Mouse (Mus musculus): ENCODE measurements around the gene Skp1a. TPM values are rescaled to one million over a fixed set of nuclear protein-coding genes. Genes with fewer than 3 reads are reported as not detected.

Skp1a gene
- total and polyA plus RNA-seq, 3 experiments: 169 to 371 (median 209) TPM

DNA sequence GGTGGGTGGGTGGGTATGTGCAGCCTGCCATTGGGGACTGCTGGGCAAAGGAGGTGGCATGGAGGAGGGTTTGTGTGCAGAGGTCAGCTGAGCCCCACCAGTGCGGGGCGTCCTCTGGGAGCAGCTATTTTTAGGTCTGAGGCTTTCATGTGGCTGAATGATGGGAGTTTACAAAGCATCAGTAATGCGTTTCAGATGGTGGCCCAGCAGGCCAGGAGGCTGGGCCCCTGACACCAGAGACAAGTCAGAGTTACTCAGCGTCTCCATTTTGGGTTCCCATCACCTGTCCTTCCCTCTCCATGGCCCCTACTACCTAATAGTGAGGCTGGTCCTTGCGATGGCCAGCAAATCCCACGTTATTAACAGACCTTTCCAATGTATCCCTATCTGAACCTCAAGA, 40.8 kb downstream of the Skp1a start:
- TF ChIP-seq ETS1 (conservative IDR thresholded peaks at IDR 0.05; ENCODE audit: low read depth, low read length): peak; percentile 21; the same call in 1 of the 2 replicates
- TF ChIP-seq MEF2A (IDR thresholded peaks at IDR 0.05; ENCODE audit: borderline replicate concordance, low read depth, low read length): peak; percentile 67; the same call in 1 of the 2 replicates
- TF ChIP-seq HCFC1 (IDR thresholded peaks at IDR 0.05; ENCODE audit: low read depth, low read length): no peak
- no peak for TF ChIP-seq KAT2A (IDR thresholded peaks at IDR 0.05; ENCODE audit: insufficient replicate concordance, low read length)
- TF ChIP-seq RCOR1 (conservative IDR thresholded peaks at IDR 0.05; ENCODE audit: low read depth, low read length): no peak
- no peak for TF ChIP-seq GABPA (IDR thresholded peaks at IDR 0.05; ENCODE audit: insufficient replicate concordance, low read depth, low read length)
- no peak for TF ChIP-seq ZKSCAN1 (IDR thresholded peaks at IDR 0.05; ENCODE audit: borderline replicate concordance, low read depth, low read length)
- TF ChIP-seq USF1 (IDR thresholded peaks at IDR 0.05; ENCODE audit: low read depth, low read length): no peak
- no peak for TF ChIP-seq ELF1 (IDR thresholded peaks at IDR 0.05; ENCODE audit: low read depth, low read length)
- TF ChIP-seq CHD1 (IDR thresholded peaks at IDR 0.05; ENCODE audit: low read depth, low read length): no peak
- no peak for TF ChIP-seq BHLHE40 (IDR thresholded peaks at IDR 0.05; ENCODE audit: low read depth, low read length)
- TF ChIP-seq MXI1 (IDR thresholded peaks at IDR 0.05; ENCODE audit: low read depth, low read length): no peak
- no peak overlapping the region for H3K4me3 ChIP-seq (replicated peaks in 1 of 3; ENCODE audit: low read depth in 2 of 3, low read length in 2 of 3, poor library complexity in 1 of 3)
- H3K27me3 ChIP-seq (replicated peaks): no peaks in the 10 kb centered on the region
- no peak overlapping the region for H3K9ac ChIP-seq (ENCODE audit: insufficient read depth, low read depth)
- dilution Hi-C loops (cut with MboI; ENCODE audit: extremely low pct_ligation_motif_present, extremely low pct_unique_long_range_greater_than_20kb, low sequenced_read_pairs): no loop called here
- no peaks in the 10 kb centered on the region for H3K79me2 ChIP-seq (replicated peaks; ENCODE audit: control insufficient read depth, extremely low read depth, insufficient read depth, poor library complexity, severe bottlenecking)
- H3K9me3 ChIP-seq (replicated peaks; ENCODE audit: low read length): no peaks in the 10 kb centered on the region
- no peak overlapping the region for H3K4me2 ChIP-seq (ENCODE audit: insufficient read depth, low read depth, poor library complexity, severe bottlenecking)
- DNase-seq (ENCODE audit: extremely low read depth): no peak
- peaks cover 27 to 49% of the 10 kb centered on the region in 2 experiments for H3K4me1 ChIP-seq (ENCODE audit: control insufficient read depth in 1 of 2, insufficient read depth in 2 of 2)
- H3K36me3 ChIP-seq (replicated peaks in 1 of 2; ENCODE audit: control insufficient read depth in 1 of 2, insufficient read depth in 1 of 2, low read length in 1 of 2): peaks cover 0 to 2% of the 10 kb centered on the region in 2 experiments
- in situ Hi-C loops (cut with MboI; ENCODE audit: low pct_ligation_motif_present, low pct_unique_long_range_greater_than_20kb, low sequenced_read_pairs): no loop called here
- no peak overlapping the region for H3K27ac ChIP-seq (ENCODE audit: insufficient read depth, low read depth)

GRCm38 (mm10) chr11:52273183-52273941, 41.6 kb downstream of the Skp1a start:
- no peak overlapping the region for H3K4me3 ChIP-seq (replicated peaks in 1 of 3; ENCODE audit: low read depth in 2 of 3, low read length in 2 of 3, poor library complexity in 1 of 3)
- TF ChIP-seq ZC3H11A (IDR thresholded peaks at IDR 0.05; ENCODE audit: low read depth, low read length) (no peak), IRF4 (IDR thresholded peaks at IDR 0.05; ENCODE audit: low read depth, low read length) (no peak), TBP (conservative IDR thresholded peaks at IDR 0.05; ENCODE audit: low read depth, low read length) (no peak), USF1 (IDR thresholded peaks at IDR 0.05; ENCODE audit: low read depth, low read length) (no peak), E2F4 (IDR thresholded peaks at IDR 0.05; ENCODE audit: insufficient replicate concordance, low read depth, low read length) (no peak), USF2 (conservative IDR thresholded peaks at IDR 0.05; ENCODE audit: low read depth, low read length) (no peak), SMC3 (IDR thresholded peaks at IDR 0.05; ENCODE audit: low read depth, low read length) (no peak), CHD1 (IDR thresholded peaks at IDR 0.05; ENCODE audit: low read depth, low read length) (no peak), MYC (IDR thresholded peaks at IDR 0.05; ENCODE audit: low read depth, low read length) (no peak), CHD2 (IDR thresholded peaks at IDR 0.05; ENCODE audit: low read length) (no peak), RAD21 (IDR thresholded peaks at IDR 0.05; ENCODE audit: low read depth, low read length) (no peak), MAFK (IDR thresholded peaks at IDR 0.05; ENCODE audit: insufficient replicate concordance, low read length) (no peak), JUN (IDR thresholded peaks at IDR 0.05; ENCODE audit: insufficient read depth, low read depth, low read length) (no peak), RCOR1 (conservative IDR thresholded peaks at IDR 0.05; ENCODE audit: low read depth, low read length) (no peak), KAT2A (IDR thresholded peaks at IDR 0.05; ENCODE audit: insufficient replicate concordance, low read length) (no peak), NRF1 (IDR thresholded peaks at IDR 0.05; ENCODE audit: low read depth, low read length) (no peak), GABPA (IDR thresholded peaks at IDR 0.05; ENCODE audit: insufficient replicate concordance, low read depth, low read length) (no peak)
- dilution Hi-C loops (cut with MboI; ENCODE audit: extremely low pct_ligation_motif_present, extremely low pct_unique_long_range_greater_than_20kb, low sequenced_read_pairs) (no loop called here), in situ Hi-C loops (cut with MboI; ENCODE audit: low pct_ligation_motif_present, low pct_unique_long_range_greater_than_20kb, low sequenced_read_pairs) (no loop called here)
- H3K36me3 ChIP-seq (replicated peaks in 1 of 2; ENCODE audit: control insufficient read depth in 1 of 2, insufficient read depth in 1 of 2, low read length in 1 of 2): peaks cover 0 to 2% of the 10 kb centered on the region in 2 experiments
- no peak overlapping the region for H3K27ac ChIP-seq (ENCODE audit: insufficient read depth, low read depth)
- H3K4me1 ChIP-seq (ENCODE audit: control insufficient read depth in 1 of 2, insufficient read depth in 2 of 2): peaks cover 20 to 41% of the 10 kb centered on the region in 2 experiments
- no peaks in the 10 kb centered on the region for H3K79me2 ChIP-seq (replicated peaks; ENCODE audit: control insufficient read depth, extremely low read depth, insufficient read depth, poor library complexity, severe bottlenecking)
- H3K9ac ChIP-seq (ENCODE audit: insufficient read depth, low read depth): no peak overlapping the region
- no peak for DNase-seq (ENCODE audit: extremely low read depth)
- no peaks in the 10 kb centered on the region for H3K9me3 ChIP-seq (replicated peaks; ENCODE audit: low read length)
- no peaks in the 10 kb centered on the region for H3K27me3 ChIP-seq (replicated peaks)
- H3K4me2 ChIP-seq (ENCODE audit: insufficient read depth, low read depth, poor library complexity, severe bottlenecking): no peak overlapping the region
